Mouse (Mus musculus) layer of hippocampus, postnatal 36 days (tissue): ENCODE results near the gene Zbtb21. TPM values are rescaled to one million over a fixed set of nuclear protein-coding genes. Genes with fewer than 3 reads are reported as not detected.
"Not testable (repeated sequence)": the region's sequence is repeated elsewhere in the genome, so short reads cannot be mapped to it uniquely, and the experiment has no call there.

ENCODE experiments used
- DNase-seq, 2 experiments: peaks; one replicate each; pipeline ENCODE4 v3.0.0; 2022
- total RNA-seq, 2 experiments: library from RNA; stranded (reverse); gene quantifications; 2 replicates each; pipeline ENCODE4 v1.2.3; 2021

The Zbtb21 gene
- total RNA-seq, 2 experiments from 2014 or later, result 26.4 to 27.0 TPM

DNA sequence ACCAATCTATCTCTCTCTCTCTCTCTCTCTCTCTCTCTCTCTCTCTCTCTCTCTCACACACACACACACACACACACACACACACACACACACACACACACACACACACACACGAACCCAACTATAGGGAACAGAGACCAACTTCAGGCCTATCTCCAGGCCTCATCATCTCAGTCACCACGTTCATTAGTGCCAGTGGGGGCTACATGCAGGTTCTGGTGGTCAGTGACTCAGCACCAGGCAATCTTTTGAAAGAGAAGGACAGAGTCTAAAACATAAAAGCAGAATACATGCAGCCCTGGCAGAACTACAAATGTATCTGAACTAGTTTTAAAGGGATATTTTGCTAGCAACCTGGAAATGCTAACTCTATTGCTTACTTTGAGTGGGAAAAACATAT lies 15.4 kb downstream of the Zbtb21 start:
- DNase-seq, result not testable (repeated sequence)

DNA sequence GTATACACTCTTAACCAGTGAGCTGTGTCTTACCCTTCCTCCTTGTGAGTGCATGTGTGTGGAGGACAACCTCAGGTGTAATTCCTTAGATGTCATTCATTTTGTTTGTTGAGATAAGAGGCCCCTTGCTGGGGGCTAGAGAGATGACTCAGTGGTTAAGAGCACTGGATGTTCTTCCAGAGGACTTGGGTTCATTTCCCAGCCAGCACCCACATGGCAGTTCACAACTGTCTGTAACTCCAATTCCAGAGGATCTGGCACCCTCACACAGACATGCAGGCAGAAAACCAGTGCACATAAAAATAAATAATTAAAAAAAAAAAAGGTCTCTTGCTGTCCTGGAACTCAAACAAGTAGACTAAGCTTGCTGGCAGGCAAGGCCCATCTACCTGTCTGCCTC lies 20.6 kb downstream of the Zbtb21 start:
- DNase-seq, result no peak

DNA sequence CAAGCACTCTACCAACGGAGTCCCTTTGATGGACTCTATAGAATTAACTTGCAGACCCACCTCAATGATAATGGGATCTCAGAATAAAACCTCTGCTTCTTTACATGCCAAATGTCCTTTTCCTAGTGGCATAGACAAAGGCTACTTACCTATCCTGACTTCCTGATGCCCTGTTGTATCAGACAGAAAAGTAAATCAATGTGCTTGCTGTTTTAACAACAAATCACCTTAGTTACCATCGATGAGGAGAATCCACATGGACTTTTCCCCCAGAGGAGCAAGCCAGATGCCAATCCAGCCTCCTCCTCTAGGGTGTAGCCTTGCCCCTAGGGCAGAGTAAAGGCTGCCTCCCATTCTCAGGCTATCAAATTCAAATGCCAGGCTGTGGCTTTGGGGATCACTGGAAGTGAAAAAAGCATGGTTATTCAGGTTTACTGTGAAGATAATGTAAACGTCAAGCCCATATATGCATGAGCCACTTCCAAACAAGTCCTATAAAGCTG lies 21.9 kb downstream of the Zbtb21 start:
- DNase-seq, result no peak

DNA sequence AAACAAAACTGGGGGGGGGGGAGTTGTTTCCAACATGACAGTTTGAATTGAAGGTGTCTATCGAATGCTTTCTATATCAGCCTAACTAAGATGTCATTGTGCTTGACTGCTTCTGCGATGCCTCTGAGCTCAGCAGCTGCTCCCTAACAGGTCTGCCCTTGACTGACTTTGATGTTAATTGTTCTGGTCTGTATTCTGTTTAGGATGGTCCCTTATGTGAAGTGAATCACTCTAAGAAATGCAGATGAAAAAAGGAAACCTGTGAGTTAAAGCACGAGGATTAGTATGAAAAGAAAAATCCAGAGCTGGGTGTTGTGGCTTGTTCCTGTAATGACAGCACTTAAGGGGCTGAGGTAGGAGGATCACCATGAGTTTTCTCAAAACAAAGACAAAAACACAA lies 26.6 kb downstream of the Zbtb21 start:
- DNase-seq, result no peak

DNA sequence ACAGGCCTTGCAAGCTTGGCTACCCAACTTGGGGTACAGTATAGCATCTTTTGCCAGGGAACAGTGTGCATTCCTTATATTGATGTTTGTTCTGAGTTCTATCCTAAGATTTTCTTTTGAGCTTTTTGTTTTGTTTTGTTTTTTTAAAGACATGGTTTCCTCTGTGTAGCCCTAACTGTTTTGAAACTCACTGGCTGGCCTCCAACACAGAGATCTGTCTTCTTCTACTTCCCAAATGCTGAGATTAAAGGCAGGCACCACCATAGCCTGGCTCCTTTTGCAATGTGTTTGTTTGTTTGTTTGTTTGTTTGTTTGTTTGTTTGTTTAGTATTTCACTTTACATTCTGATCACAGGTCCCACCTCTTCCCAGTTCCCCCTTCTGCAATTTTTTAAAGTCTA lies 32.2 kb downstream of the Zbtb21 start:
- no peak for DNase-seq

DNA sequence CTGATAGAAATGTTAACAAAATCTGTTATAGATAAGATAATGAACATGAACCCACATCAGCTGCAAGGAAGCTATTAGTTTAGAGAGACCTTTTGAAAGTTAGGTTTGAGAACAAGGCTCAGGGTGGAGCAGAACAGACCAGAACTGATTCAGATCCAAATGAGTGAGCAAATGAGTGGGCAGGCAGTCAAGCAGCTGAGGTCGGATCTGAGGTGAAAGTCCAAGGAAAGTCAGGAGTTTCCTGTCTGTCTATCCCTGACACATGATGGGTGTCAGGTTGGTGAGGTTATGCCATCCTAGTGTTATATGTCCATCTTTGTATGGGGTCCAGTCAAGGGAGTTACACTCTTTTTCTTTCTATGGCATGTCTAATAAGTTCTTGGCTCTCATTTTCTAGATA lies 32.9 kb downstream of the Zbtb21 start:
- DNase-seq, result no peak

DNA sequence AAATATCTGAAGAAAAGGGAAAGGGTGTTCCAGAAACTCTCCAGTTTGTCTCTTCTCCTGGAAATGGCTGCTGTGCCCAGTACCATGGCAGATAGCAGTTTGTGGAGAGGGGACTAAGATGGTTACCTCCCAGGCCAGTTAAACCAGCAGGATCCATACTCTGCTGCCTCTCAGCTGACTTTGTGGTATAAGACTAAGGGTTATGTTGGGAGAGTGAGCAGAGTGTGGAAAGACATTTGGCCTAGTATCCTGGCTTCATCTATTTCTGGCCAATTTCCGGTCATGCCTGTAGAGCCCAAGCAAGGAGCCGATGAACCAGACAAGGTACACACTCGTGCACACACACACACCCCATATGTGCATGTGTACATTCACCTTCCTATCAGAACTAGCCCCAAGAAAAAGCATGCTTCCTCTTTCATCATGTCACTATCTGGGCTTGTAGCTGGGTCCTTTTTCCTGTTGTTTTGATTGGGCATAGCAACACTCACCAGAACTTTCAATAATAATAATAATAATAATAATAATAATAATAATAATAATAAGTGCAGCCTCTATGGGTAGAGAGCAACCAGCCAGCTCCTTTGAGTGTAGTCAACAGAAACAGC lies 35.0 kb downstream of the Zbtb21 start:
- no peak for DNase-seq

DNA sequence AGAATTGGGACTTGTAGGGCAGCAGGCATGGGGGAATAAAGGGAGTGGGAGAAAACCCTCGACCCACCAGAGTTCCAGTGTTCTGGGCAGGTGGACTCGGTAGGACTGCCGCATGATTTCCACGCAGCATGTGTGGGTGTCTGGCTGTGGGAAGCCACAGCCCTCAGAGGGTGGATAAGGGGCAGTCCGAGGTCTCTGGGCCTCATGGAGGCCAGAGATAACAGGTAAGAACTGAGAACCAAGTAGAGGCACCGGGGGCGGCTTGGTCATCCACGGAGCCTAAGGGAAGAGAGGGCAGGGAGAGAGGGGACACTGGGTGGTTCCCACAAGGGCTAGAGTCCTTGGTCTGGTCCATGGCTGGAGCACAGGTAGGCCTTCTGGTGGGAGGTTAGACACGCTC lies 36.0 kb downstream of the Zbtb21 start:
- DNase-seq, result no peak

DNA sequence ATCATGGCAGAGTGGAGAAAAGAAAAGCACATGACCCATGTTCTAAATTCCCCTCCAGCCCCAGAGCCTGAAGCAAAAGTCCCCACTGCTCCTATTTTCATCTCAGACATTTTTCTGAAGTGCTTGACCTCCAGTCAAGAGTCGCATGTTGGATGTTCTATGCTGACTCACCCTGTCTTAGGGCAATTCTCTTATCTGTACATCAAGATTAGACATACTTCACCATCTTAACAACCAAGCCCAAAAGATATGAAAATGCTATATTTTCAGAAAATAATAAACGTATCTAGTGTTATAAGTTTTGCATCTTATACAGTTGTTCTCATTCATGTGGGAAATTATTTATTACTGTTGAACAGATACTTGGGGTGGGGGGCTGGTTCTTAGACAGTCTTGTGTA lies 36.7 kb downstream of the Zbtb21 start:
- DNase-seq, result no peak

DNA sequence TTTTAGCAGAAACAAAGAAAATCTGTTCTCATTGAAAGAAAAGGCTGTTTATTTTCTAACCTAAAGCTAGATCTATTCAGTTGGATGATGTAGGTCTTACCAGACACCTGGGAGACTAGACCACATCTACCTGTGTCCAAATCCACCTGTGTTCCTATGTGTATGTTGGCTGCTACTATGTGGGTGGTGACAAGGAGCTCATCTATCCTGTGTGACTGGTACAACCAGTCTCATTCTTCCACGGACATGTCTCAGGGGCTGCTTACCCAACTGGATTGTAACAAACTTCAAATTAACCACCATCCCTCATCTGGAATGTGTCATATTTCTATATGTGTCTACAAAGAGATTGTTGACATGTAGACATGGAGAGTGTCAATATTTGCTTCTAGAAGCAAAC lies 38.7 kb downstream of the Zbtb21 start:
- DNase-seq, result no peak

DNA sequence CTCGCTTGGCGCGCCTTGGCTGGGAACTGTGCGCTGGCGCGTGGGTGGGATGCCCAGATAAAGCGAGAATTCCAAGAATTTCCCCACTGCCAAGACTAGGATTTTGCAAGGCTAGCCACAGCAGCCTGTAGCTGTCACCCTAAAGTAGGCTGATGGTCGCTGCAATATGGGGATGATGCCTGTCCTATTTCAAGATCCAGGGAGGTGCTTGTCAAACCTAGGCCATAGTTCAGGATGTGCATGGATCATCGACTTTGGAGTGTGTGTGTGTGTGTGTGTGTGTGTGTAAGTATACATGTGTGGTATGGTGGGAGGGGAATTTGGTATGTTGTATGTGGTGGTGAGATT lies 39.7 kb downstream of the Zbtb21 start:
- no peak for DNase-seq

DNA sequence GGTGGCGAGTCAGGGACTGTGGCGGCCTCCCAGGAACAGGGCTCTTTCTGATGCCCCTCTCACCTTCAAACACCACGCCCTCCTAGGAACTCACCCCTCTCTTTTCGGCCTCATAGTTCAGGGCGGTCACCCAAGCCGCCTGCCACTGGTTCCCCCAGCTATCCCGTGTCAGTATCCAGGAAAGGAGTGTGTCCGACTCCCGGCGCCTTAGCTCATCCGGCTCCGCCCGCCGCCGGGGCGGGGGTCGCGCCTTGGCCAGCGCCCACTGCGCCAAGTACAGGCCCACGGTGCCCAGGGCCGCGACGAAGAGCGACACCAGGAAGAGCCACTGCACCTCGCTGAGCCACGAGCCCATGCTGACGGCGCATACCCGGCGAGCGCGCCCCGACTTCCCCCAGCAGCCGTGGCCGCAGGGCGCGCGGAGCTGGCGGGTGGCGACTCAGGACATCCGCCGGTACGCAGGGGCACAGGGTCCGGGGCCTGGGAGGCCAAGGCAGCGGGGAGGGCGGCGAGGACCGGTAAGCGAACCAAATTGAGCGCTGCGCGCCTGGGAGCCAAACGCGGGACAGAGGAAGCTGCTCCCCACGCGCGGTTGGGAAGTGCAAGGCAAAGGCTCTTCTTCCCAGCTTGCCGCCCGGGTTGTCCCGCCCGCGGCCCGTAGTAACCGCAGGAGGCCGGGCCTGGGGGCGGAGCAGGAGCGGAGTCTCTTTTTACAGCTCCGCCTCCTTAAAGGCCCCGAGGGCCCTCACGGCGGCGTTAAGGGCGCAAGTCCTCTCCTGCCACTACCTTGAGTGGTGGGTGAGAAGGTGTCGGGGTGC lies 40.3 kb downstream of the Zbtb21 start:
- DNase-seq, result peak; percentile 88 to 90

DNA sequence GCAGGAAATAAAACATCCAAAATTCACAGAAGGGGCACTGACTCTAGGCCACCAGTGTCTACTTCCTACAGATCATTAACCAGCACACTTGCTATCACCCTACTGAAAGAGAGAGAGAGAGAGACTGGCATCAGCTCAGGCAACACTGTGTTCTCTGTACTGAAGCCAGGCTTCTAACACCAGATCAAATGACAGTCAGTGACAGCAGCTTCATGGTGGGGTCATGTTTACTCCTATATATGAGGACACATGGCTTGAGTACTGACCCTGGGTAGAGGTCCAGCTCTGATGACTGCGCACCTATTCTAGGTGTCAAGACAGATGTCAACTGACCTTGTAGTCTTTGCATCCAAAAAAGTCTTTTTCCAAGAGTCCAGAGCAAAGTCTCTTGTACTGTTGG lies 41.8 kb downstream of the Zbtb21 start:
- DNase-seq, result no peak

DNA sequence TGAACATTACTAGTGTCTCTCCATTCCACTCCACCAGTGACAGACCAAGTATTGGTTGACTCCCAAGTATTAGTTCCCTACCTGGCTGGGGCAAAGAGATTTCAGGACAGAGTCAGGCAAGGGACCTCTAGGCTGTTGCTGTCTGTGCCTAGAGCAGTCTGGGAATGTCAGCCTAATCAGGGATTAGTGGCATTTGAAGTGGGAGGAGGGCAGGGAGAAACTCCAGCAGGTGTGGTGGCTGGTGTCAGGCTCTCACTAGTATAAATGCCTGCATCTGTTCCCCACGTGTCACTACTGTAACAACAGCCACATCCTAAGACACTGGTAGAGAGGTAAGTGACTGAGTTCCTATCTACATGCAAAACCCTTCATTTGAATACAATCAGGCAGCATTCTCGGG lies 42.6 kb downstream of the Zbtb21 start:
- DNase-seq, result no peak

DNA sequence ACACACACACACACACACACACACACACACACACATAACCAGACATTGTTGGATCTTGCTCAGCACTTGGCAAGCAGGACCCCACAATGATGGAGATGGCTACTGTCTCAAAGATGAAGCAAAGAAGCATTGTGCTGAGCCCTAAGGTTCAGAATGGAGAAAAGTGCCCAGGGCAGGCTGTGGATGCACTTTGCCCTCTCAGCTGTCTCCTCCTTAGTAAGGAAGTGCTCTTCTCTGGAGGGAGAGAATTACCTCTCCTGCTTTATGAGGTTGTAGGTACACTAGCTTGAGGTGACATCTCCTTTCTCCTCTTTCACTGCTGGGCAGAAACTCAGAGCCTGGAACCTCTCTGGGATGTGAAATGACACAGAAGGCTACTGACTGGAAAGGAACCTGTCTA lies 49.5 kb downstream of the Zbtb21 start:
- DNase-seq, result no peak

DNA sequence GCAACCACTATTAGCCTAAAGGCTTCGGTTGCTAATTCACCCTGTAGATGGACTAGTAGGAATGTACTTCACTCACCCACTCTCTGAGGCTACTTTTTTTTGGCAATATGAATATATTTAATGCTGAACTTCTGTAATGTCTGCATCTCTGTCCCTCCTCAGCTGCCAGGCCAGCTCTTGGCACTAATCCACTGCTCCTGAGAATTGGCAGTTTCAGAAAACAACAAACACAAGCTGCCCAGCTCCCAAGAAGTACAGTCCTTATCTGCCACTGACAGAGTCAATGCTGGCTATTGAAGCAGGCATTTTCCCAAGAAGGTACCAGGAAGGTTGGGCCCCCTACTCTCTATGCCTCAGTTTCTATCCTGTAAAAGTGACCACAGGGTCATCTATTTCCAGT lies 53.1 kb downstream of the Zbtb21 start:
- DNase-seq, result no peak

DNA sequence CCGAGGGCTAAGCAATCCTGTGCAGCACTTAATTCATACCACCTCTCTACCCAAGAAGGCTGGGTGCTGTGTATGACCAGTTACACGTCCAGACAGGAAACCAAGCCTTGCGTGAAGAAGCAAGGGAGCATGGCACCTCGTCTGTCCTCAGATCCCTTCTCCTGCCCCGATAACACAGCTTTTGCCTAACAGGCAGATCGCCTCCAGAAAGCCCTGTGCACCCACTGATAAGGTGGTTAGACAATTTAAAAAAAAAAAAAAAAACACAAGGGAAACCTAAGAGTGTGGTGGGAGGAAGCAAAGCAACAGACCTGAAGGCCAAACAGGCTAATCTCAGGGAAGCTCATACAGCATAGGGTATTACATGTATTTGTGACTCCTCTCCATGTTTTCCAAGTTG lies 54.9 kb downstream of the Zbtb21 start:
- no peak for DNase-seq

DNA sequence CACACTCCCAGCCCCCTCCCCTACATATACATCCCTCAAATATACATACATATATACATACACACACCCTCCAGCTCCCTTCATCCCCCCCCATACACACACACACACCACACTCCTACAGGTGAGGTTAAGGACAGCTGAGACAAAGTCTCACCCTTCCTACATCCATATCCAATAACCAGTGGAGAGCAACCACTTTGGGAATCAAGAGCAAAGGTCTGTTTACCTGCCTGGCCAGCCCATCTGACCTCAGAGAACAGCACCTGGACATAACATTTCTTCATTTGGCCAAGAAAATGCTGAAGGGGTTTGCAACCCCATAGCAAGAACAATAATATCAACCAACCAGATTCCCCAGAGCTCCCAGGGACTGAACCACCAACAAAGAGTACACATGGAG lies 56.1 kb downstream of the Zbtb21 start:
- DNase-seq, result no peak

DNA sequence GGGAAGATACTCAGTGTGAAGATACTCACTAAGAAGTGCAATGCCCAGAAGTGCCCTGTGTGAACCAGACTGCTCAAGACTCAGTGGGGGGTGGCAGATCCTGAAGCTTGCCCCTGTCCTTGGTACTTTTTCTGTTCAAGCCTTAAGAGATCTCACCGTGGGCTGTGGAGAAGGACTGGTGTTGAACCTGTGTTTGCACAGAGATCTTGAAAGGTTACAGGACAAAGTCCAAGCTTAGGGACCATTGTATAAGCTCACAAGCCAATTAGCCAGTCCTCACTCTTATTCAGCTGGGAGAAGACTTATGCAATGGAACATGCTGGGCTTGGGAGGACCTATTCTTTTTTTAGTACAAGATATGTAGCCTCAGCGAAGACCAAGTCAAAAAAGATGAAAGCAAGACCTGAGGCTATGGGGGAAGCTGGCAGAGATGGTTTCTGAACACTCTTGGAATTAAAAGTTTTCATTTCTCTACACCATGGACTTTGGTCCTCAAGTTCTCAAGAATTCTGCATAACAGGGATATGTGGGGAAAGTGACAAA lies 56.9 kb downstream of the Zbtb21 start:
- no peak for DNase-seq

DNA sequence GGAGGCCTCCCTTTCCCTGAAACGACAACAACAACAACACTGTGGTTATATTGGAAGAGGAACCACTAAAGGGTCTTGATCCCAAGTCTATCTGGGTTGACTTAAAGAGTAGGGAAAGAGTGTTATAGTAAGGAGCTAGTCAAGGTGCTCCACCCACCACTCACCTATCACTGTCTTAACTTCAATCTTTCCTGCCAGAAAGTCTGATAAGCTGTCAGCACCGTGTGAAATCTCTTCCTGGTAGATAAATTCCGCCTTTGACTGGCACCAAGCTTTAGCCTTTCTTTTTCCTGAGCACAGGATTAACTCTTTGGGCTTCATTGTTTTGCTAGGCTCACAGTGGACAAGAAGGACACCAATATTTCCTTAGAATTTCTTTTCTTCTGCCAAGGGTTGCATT lies 58.4 kb downstream of the Zbtb21 start:
- DNase-seq, result no peak

DNA sequence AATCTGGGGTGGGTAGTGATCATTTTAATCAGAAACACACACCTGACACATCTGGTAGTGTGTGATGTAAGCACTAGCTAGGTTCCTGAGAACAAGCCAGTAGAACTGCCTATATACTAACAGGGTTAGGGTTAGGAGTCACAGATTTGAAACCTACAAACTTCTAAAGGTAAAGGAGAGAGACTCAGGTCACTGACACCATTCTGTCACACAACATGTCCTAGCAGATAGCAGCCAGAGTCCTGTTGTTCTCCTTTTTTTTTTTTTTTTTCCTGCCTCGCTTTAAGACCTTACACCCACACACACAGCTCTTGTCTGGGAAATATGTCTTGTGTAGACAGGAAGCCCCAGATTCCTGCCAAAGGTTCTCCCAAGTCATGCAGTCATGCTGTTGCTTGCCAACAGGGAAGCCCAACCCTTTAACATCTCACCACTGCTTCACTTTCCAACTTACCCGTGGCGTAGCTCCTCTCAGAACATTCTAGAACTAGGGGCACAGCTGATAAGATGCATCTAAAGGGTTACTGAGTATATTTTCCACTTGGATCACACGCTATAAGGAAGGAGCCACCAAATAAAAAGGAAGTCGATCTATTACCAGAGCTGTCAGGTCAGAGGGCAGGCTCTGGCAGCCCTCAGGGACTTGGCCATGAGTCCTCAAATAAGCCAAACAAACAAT lies 64.9 kb downstream of the Zbtb21 start:
- DNase-seq, result no peak
